ENCODE assay signal across 11 mouse cellular contexts in the genomic region with DNA sequence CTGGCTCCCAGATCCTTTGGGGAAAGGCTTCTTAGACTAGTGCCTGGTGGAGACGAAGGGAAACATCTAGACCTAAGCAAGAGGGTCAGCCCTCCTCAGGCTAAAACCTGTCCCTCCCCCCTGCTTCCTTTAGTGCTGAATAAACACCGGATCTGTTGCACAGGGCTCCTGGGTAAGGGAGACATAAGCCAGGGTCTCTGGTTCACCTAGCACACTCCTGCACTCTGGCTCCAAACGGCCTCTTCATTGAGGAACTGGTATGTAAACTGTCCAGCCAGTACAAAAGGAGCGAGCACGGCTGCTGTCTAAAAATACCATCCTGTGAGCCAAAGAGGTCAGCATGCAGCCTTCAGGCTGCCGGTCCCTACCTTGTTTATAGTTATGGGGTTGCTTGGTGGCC.
A peak's percentile ranks its signal among the peaks of the same experiment; 100 is the strongest.
DNase-seq lines count a peak whose midpoint lies in the region; ATAC-seq and TF ChIP-seq lines count a peak whose summit lies in the region.
"Had no signal": no experiment of that assay in that cellular context is flagged by ENCODE, and none has a peak within 500 bp of the region (broad histone marks: within the 10 kb centered on the region; RNA-seq: fewer than 3 reads in every experiment).

No protein-coding gene starts in this region.

- H3K4me3 ChIP-seq in liver, embryonic 11.5 days (ENCODE audit: low read depth, low read length), result no peak overlapping the region
- H3K4me3 ChIP-seq in liver, postnatal 0 days (ENCODE audit: low read depth, low read length), result no peak overlapping the region
- no peak overlapping the region for H3K4me3 ChIP-seq in heart, embryonic 12.5 days
- no peak overlapping the region for H3K4me3 ChIP-seq in limb, embryonic 13.5 days
- no peak overlapping the region for H3K4me3 ChIP-seq in stomach, embryonic 14.5 days (ENCODE audit: low read depth, low read length)
- H3K4me3 ChIP-seq: hindbrain, embryonic 13.5 days had no signal

- no peaks in the 10 kb centered on the region for H3K9me3 ChIP-seq in liver, embryonic 11.5 days (ENCODE audit: control insufficient read depth, low read length)
- no peaks in the 10 kb centered on the region for H3K9me3 ChIP-seq in liver, postnatal 0 days (ENCODE audit: low read length)
- H3K9me3 ChIP-seq in heart, embryonic 12.5 days (replicated peaks), result no peaks in the 10 kb centered on the region
- no peaks in the 10 kb centered on the region for H3K9me3 ChIP-seq in limb, embryonic 13.5 days
- no peaks in the 10 kb centered on the region for H3K9me3 ChIP-seq in stomach, embryonic 14.5 days (ENCODE audit: control insufficient read depth, low read depth, low read length)
- H3K9me3 ChIP-seq: hindbrain, embryonic 13.5 days had no signal

- H3K36me3 ChIP-seq in liver, embryonic 11.5 days (ENCODE audit: control insufficient read depth, insufficient read depth, low read length), result no peaks in the 10 kb centered on the region
- no peaks in the 10 kb centered on the region for H3K36me3 ChIP-seq in liver, postnatal 0 days (replicated peaks; ENCODE audit: insufficient read depth, low read length)
- peaks cover 7% of the 10 kb centered on the region; the same call in 1 of the 2 replicates for H3K36me3 ChIP-seq in heart, embryonic 12.5 days
- peaks cover 4% of the 10 kb centered on the region; the same call in 1 of the 2 replicates for H3K36me3 ChIP-seq in limb, embryonic 13.5 days
- no peaks in the 10 kb centered on the region for H3K36me3 ChIP-seq in stomach, embryonic 14.5 days (ENCODE audit: control insufficient read depth, insufficient read depth, low read length)
- H3K36me3 ChIP-seq: hindbrain, embryonic 13.5 days had no signal

- 44% methylated on average over 6 of the region's 6 CpGs for WGBS in liver, embryonic 11.5 days
- WGBS in liver, postnatal 0 days (ENCODE audit: insufficient replicate concordance), result 54% methylated on average over 6 of the region's 6 CpGs
- 11% methylated on average over 6 of the region's 6 CpGs for WGBS in heart, embryonic 12.5 days
- WGBS in limb, embryonic 13.5 days, result 37% methylated on average over 6 of the region's 6 CpGs
- WGBS in stomach, embryonic 14.5 days, result 12% methylated on average over 6 of the region's 6 CpGs

- no peak for TF ChIP-seq EP300 in liver, postnatal 0 days (IDR thresholded peaks at IDR 0.05; ENCODE audit: low read depth)

- DNase-seq in liver, embryonic 11.5 days (ENCODE audit: low spot score), result no peak
- DNase-seq in liver, postnatal 0 days, result no peak
- DNase-seq in right cerebral cortex, postnatal 10 days (ENCODE audit: low spot score in 2 of 2), result no peak
- no peak for DNase-seq in spleen, postnatal 36 days (ENCODE audit: low spot score in 2 of 2)
- DNase-seq in right cerebral cortex, adult 2 months (ENCODE audit: low spot score in 2 of 2), result no peak
- DNase-seq: cerebellum, adult 2 months; thymus, postnatal 4 days had no signal

- H3K4me1 ChIP-seq in liver, embryonic 11.5 days (replicated peaks; ENCODE audit: control insufficient read depth, insufficient read depth, low read length), result peaks cover 46% of the 10 kb centered on the region
- H3K4me1 ChIP-seq in liver, postnatal 0 days (ENCODE audit: insufficient read depth), result peaks cover 12% of the 10 kb centered on the region
- peaks cover 52% of the 10 kb centered on the region for H3K4me1 ChIP-seq in heart, embryonic 12.5 days (replicated peaks)
- peaks cover 33% of the 10 kb centered on the region for H3K4me1 ChIP-seq in limb, embryonic 13.5 days
- H3K4me1 ChIP-seq in stomach, embryonic 14.5 days (ENCODE audit: control insufficient read depth, insufficient read depth, low read length), result peaks cover 12% of the 10 kb centered on the region

- H3K4me2 ChIP-seq in liver, embryonic 11.5 days, result no peak overlapping the region
- H3K4me2 ChIP-seq in liver, postnatal 0 days (ENCODE audit: low read depth, low read length), result no peak overlapping the region
- peak overlapping the region; percentile 17; the same call in 1 of the 2 replicates for H3K4me2 ChIP-seq in heart, embryonic 12.5 days
- H3K4me2 ChIP-seq in limb, embryonic 13.5 days (replicated peaks), result no peak overlapping the region
- no peak overlapping the region for H3K4me2 ChIP-seq in stomach, embryonic 14.5 days (replicated peaks; ENCODE audit: low read depth, low read length)
- H3K4me2 ChIP-seq: hindbrain, embryonic 13.5 days had no signal

- no peaks in the 10 kb centered on the region for H3K27me3 ChIP-seq in liver, embryonic 11.5 days (replicated peaks; ENCODE audit: control insufficient read depth, insufficient read depth, low read length)
- no peaks in the 10 kb centered on the region for H3K27me3 ChIP-seq in liver, postnatal 0 days (ENCODE audit: insufficient read depth, low read length)
- no peaks in the 10 kb centered on the region for H3K27me3 ChIP-seq in heart, embryonic 12.5 days (replicated peaks)
- no peaks in the 10 kb centered on the region for H3K27me3 ChIP-seq in limb, embryonic 13.5 days
- H3K27me3 ChIP-seq in stomach, embryonic 14.5 days (ENCODE audit: control insufficient read depth, insufficient read depth, low read length), result no peaks in the 10 kb centered on the region
- H3K27me3 ChIP-seq: hindbrain, embryonic 13.5 days had no signal

- H3K9ac ChIP-seq in liver, embryonic 11.5 days (ENCODE audit: low read depth, low read length), result peak overlapping the region; percentile 30; the same call in 1 of the 2 replicates
- no peak overlapping the region for H3K9ac ChIP-seq in liver, postnatal 0 days (replicated peaks)
- 0 out of 2 replicates have a peak overlapping the region, but pooled peaks have one; percentile 45 for H3K9ac ChIP-seq in heart, embryonic 12.5 days
- H3K9ac ChIP-seq in limb, embryonic 13.5 days, result peak overlapping the region; percentile 5; the same call in 1 of the 2 replicates
- no peak overlapping the region for H3K9ac ChIP-seq in stomach, embryonic 14.5 days (replicated peaks; ENCODE audit: low read depth, low read length)
- H3K9ac ChIP-seq: hindbrain, embryonic 13.5 days had no signal

- peak overlapping the region; percentile 55 for H3K27ac ChIP-seq in liver, embryonic 11.5 days (ENCODE audit: low read depth, low read length)
- H3K27ac ChIP-seq in liver, postnatal 0 days (ENCODE audit: low read depth), result no peak overlapping the region
- peak overlapping the region; percentile 82 for H3K27ac ChIP-seq in heart, embryonic 12.5 days (ENCODE audit: poor library complexity, severe bottlenecking)
- H3K27ac ChIP-seq in limb, embryonic 13.5 days, result peak overlapping the region; percentile 1; the same call in 1 of the 2 replicates
- H3K27ac ChIP-seq in stomach, embryonic 14.5 days (ENCODE audit: low read length), result peak overlapping the region; percentile 21; the same call in 1 of the 2 replicates
- H3K27ac ChIP-seq: hindbrain, embryonic 13.5 days had no signal

- no peak for TF ChIP-seq CTCF in liver, postnatal 0 days (IDR thresholded peaks at IDR 0.05; ENCODE audit: low read depth)

- no peak for ATAC-seq in liver, embryonic 11.5 days (replicated peaks; ENCODE audit: low FRiP score)
- no peak for ATAC-seq in liver, postnatal 0 days
- 0 out of 2 replicates have a peak, but pooled peaks have one; percentile 36 for ATAC-seq in heart, embryonic 12.5 days (ENCODE audit: insufficient number of reproducible peaks, low FRiP score)
- no peak for ATAC-seq in limb, embryonic 13.5 days (ENCODE audit: low FRiP score, low read depth)
- ATAC-seq in stomach, embryonic 14.5 days (ENCODE audit: insufficient number of reproducible peaks, insufficient read depth, low FRiP score, low read depth), result peak; percentile 24; the same call in 1 of the 2 replicates

Comparison
In these comparisons a context has a peak if more than half of its experiments do, and no peak if none do; other contexts are left out.
1. H3K9ac ChIP-seq: peak in liver, embryonic 11.5 days (single experiment), heart, embryonic 12.5 days (single experiment) and limb, embryonic 13.5 days (single experiment); none in liver, postnatal 0 days (single experiment) and stomach, embryonic 14.5 days (single experiment).
2. ATAC-seq: peak in heart, embryonic 12.5 days (single experiment) and stomach, embryonic 14.5 days (single experiment); none in liver, embryonic 11.5 days (single experiment), liver, postnatal 0 days (single experiment) and limb, embryonic 13.5 days (single experiment).